In the genomic region with DNA sequence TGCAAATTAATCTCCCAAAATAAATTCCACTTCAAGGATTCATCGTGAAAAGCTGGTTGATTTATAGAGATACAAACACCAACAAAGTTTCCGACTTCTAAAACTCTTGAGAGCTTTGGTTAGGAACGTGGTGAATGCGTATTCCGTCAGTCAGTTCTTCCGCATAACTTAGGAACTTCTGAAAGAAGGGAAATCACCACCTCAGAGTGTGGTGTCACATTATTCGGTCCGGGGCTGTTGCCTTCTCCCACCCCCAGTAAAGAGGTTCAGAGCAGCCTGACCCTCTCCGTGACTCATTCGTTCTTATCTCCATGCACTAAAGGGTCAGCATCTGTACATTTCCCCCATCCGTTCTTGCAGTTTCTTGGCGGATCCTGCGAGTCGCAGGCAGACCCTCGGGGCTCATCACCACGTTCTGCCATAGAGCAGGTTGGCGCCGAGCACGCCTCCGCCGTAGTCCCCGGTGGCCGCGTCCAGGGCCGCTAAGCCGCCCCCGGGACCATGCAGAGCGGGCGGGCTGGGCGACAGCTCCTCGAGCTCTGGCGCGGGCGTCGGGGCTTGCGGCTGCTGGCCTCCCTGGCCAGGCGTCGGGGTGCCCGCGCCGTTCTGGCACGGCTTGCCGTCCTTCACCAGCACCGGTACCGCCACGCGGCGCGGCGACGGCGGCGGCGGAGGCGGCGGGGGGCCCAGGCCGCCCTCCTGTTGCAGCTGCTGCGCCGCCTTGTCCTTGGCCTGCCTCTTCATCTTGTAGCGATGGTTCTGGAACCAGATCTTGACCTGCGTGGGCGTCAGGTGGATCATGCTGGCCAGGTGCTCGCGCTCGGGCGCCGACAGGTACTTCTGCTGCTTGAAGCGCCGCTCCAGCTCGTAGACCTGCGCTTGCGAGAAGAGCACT, we compare ENCODE assay signal across 9 mouse cellular contexts. TPM values are rescaled to one million over a fixed set of nuclear protein-coding genes. Genes with fewer than 3 reads are reported as not detected.
DNase-seq lines count a peak whose midpoint lies in the region; ATAC-seq lines count a peak whose summit lies in the region.
"Had no signal": no experiment of that assay in that cellular context is flagged by ENCODE, and none has a peak within 500 bp of the region (broad histone marks: within the 10 kb centered on the region; RNA-seq: fewer than 3 reads in every experiment).

No protein-coding gene starts in this region.

- DNase-seq in 3134 (ENCODE audit: extremely low read depth, insufficient read length, low spot score) (peak; percentile 12), ES-CJ7 (ENCODE audit: low read depth, low spot score) (peak; percentile 44)
- DNase-seq in heart, postnatal 36 days, result peak; percentile 16 to 52
- peak; percentile 69 for DNase-seq in limb, embryonic 11.5 days (ENCODE audit: low spot score)
- peak; percentile 38 for DNase-seq in thymus, postnatal 0 days (ENCODE audit: low spot score)
- DNase-seq in left cerebral cortex, adult 9 months (ENCODE audit: low spot score in 2 of 2), result no peak

- H3K27ac ChIP-seq in embryonic facial prominence, embryonic 13.5 days, result no peak overlapping the region
- H3K27ac ChIP-seq in limb, embryonic 11.5 days (replicated peaks; ENCODE audit: low read depth, low read length), result no peak overlapping the region
- H3K27ac ChIP-seq in midbrain, embryonic 15.5 days, result no peak overlapping the region

- ATAC-seq in embryonic facial prominence, embryonic 13.5 days (ENCODE audit: insufficient number of reproducible peaks, insufficient read depth, low FRiP score, low TSS enrichment, low read depth), result 0 out of 2 replicates have a peak, but pooled peaks have one; percentile 37
- no peak; the same call in 1 of the 2 replicates for ATAC-seq in limb, embryonic 11.5 days (ENCODE audit: insufficient number of reproducible peaks, low FRiP score, low TSS enrichment, low read depth)
- peak; percentile 45 for ATAC-seq in midbrain, embryonic 15.5 days (replicated peaks)

- no peak overlapping the region for H3K9ac ChIP-seq in embryonic facial prominence, embryonic 13.5 days
- H3K9ac ChIP-seq in limb, embryonic 11.5 days (ENCODE audit: low read length), result no peak overlapping the region
- no peak overlapping the region for H3K9ac ChIP-seq in midbrain, embryonic 15.5 days

- peaks cover 17% of the 10 kb centered on the region for H3K4me1 ChIP-seq in embryonic facial prominence, embryonic 13.5 days
- H3K4me1 ChIP-seq in limb, embryonic 11.5 days (ENCODE audit: control insufficient read depth, insufficient read depth, low read length), result peaks cover 3% of the 10 kb centered on the region; the same call in 1 of the 2 replicates
- peaks cover 15% of the 10 kb centered on the region for H3K4me1 ChIP-seq in midbrain, embryonic 15.5 days

- peaks cover 84% of the 10 kb centered on the region for H3K27me3 ChIP-seq in embryonic facial prominence, embryonic 13.5 days
- H3K27me3 ChIP-seq in limb, embryonic 11.5 days (ENCODE audit: control insufficient read depth, insufficient read depth, low read length), result peaks cover 47% of the 10 kb centered on the region
- peaks cover 78% of the 10 kb centered on the region for H3K27me3 ChIP-seq in midbrain, embryonic 15.5 days (replicated peaks)

- intact Hi-C loops in heart, postnatal 36 days (cut with DNase I), result loop anchor here (2.0 to 10.0 kb wide), 3 partner anchors 103 to 951 kb away; no protein-coding TSS in a partner anchor

- WGBS in embryonic facial prominence, embryonic 13.5 days, result under 1% methylated on average over 68 of the region's 72 CpGs
- WGBS in limb, embryonic 11.5 days, result under 1% methylated on average over 72 of the region's 72 CpGs
- WGBS in midbrain, embryonic 15.5 days, result under 1% methylated on average over 72 of the region's 72 CpGs

- peak overlapping the region; percentile 38 for H3K4me3 ChIP-seq in embryonic facial prominence, embryonic 13.5 days
- no peak overlapping the region for H3K4me3 ChIP-seq in limb, embryonic 11.5 days (ENCODE audit: low read depth, low read length)
- H3K4me3 ChIP-seq in midbrain, embryonic 15.5 days, result peak overlapping the region; percentile 30

- H3K4me2 ChIP-seq in embryonic facial prominence, embryonic 13.5 days, result peak overlapping the region; percentile 34
- no peak overlapping the region for H3K4me2 ChIP-seq in limb, embryonic 11.5 days (ENCODE audit: low read depth, severe bottlenecking)
- H3K4me2 ChIP-seq in midbrain, embryonic 15.5 days, result peak overlapping the region; percentile 47

- no peaks in the 10 kb centered on the region for H3K9me3 ChIP-seq in embryonic facial prominence, embryonic 13.5 days
- no peaks in the 10 kb centered on the region for H3K9me3 ChIP-seq in limb, embryonic 11.5 days (ENCODE audit: control insufficient read depth, low read length)
- no peaks in the 10 kb centered on the region for H3K9me3 ChIP-seq in midbrain, embryonic 15.5 days

- no peaks in the 10 kb centered on the region for H3K36me3 ChIP-seq in embryonic facial prominence, embryonic 13.5 days
- H3K36me3 ChIP-seq in limb, embryonic 11.5 days (ENCODE audit: control insufficient read depth, insufficient read depth, low read length), result no peaks in the 10 kb centered on the region
- no peaks in the 10 kb centered on the region for H3K36me3 ChIP-seq in midbrain, embryonic 15.5 days (replicated peaks)

RNA-seq across cellular contexts. Expression of a gene that starts 1.5 kb away (rescaled TPM):
- not detected in 2 replicates for polyA plus RNA-seq in embryonic facial prominence, embryonic 13.5 days (2015; fragmentation: Nextera tagmentation; extraction: Ambion mirVana)
- not detected for total RNA-seq in heart, postnatal 36 days (2021)
- not detected in 2 replicates for polyA plus RNA-seq in limb, embryonic 11.5 days (2014; fragmentation: Nextera tagmentation; extraction: Ambion mirVana)
- polyA plus RNA-seq in midbrain, embryonic 15.5 days (2015; fragmentation: Nextera tagmentation; extraction: Ambion mirVana), result 2.4 and 3.8 TPM in 2 replicates
- polyA plus RNA-seq in thymus, postnatal 0 days (2015; fragmentation: Nextera tagmentation; extraction: Ambion mirVana), result 0.08 and 0.19 TPM in 2 replicates
- total RNA-seq: layer of hippocampus, postnatal 36 days had no signal

Comparison
In these comparisons a context has a peak if more than half of its experiments do, and no peak if none do; other contexts are left out.
1. DNase-seq: peak in 3134 (single experiment), ES-CJ7 (single experiment), heart, postnatal 36 days (2 of 2), limb, embryonic 11.5 days (single experiment) and thymus, postnatal 0 days (single experiment); none in left cerebral cortex, adult 9 months (0 of 2).